Mouse (Mus musculus): Measurements from ENCODE around the gene H2-T3.
"Not testable (repeated sequence)": the region's sequence is repeated elsewhere in the genome, so short reads cannot be mapped to it uniquely, and the experiment has no call there.

The H2-T3 gene

GRCm38 (mm10) chr17:36178938-36179337 is 11.1 kb downstream of the H2-T3 start:
- not testable (repeated sequence) for DNase-seq (ENCODE audit: low spot score)

- not testable (repeated sequence) for DNase-seq (ENCODE audit: low spot score)
Measured at GRCm38 (mm10) chr17:36176132-36176531, 14.0 kb downstream of the H2-T3 start.

GRCm38 (mm10) chr17:36170287-36170814 is 19.7 kb downstream of the H2-T3 start:
- DNase-seq (ENCODE audit: low spot score), result no peak

- no peak for DNase-seq (ENCODE audit: low spot score)
Measured at GRCm38 (mm10) chr17:36169753-36170152, 20.3 kb downstream of the H2-T3 start.

GRCm38 (mm10) chr17:36169094-36169493 is 21.0 kb downstream of the H2-T3 start:
- not testable (repeated sequence) for DNase-seq (ENCODE audit: low spot score)

GRCm38 (mm10) chr17:36168039-36168652 is 21.9 kb downstream of the H2-T3 start, which contains the start of gene Gm8909:
Gene Gm8909, minus strand, starts transcription at chr17:36168537.
- no peak for DNase-seq (ENCODE audit: low spot score)

- no peak for DNase-seq (ENCODE audit: low spot score)
Measured at GRCm38 (mm10) chr17:36167306-36168038, 22.6 kb downstream of the H2-T3 start.

GRCm38 (mm10) chr17:36166901-36167300 is 23.2 kb downstream of the H2-T3 start:
- not testable (repeated sequence) for DNase-seq (ENCODE audit: low spot score)

GRCm38 (mm10) chr17:36161129-36162051 is 28.7 kb downstream of the H2-T3 start:
- no peak for DNase-seq (ENCODE audit: low spot score)

- not testable (repeated sequence) for DNase-seq (ENCODE audit: low spot score)
Measured at GRCm38 (mm10) chr17:36158264-36158663, 31.8 kb downstream of the H2-T3 start.

- not testable (repeated sequence) for DNase-seq (ENCODE audit: low spot score)
Measured at GRCm38 (mm10) chr17:36157782-36158181, 32.3 kb downstream of the H2-T3 start.

- no peak for DNase-seq (ENCODE audit: low spot score)
Measured at GRCm38 (mm10) chr17:36154271-36155149, 35.6 kb downstream of the H2-T3 start.

GRCm38 (mm10) chr17:36151200-36151599 is 38.9 kb downstream of the H2-T3 start:
- not testable (repeated sequence) for DNase-seq (ENCODE audit: low spot score)

- not testable (repeated sequence) for DNase-seq (ENCODE audit: low spot score)
Measured at GRCm38 (mm10) chr17:36148468-36148867, 41.6 kb downstream of the H2-T3 start.

GRCm38 (mm10) chr17:36146937-36147336 is 43.1 kb downstream of the H2-T3 start:
- not testable (repeated sequence) for DNase-seq (ENCODE audit: low spot score)

GRCm38 (mm10) chr17:36145861-36146156 is 44.3 kb downstream of the H2-T3 start:
- not testable (repeated sequence) for DNase-seq (ENCODE audit: low spot score)

- no peak for DNase-seq (ENCODE audit: low spot score)
Measured at GRCm38 (mm10) chr17:36145111-36145860, 44.8 kb downstream of the H2-T3 start.

- DNase-seq (ENCODE audit: low spot score), result not testable (repeated sequence)
Measured at GRCm38 (mm10) chr17:36136299-36136848, 53.7 kb downstream of the H2-T3 start.

Data from urinary bladder, postnatal 25 days (tissue).